Mouse (Mus musculus): ENCODE measurements around the gene Itpa. TPM values are rescaled to one million over a fixed set of nuclear protein-coding genes. Genes with fewer than 3 reads are reported as not detected.

The Itpa gene
- polyA plus RNA-seq, 1 experiment from 2014 or later = 90.4 TPM

GRCm38 (mm10) chr2:130728906-130729585 lies 61.6 kb downstream of the Itpa start:
- Histone ChIP-seq H3K4me2 (ENCODE audit: low read depth, low read length) (no peak overlapping the region), H3K9me3 (ENCODE audit: control insufficient read depth, low read length) (no peaks in the 10 kb centered on the region), H3K4me1 (ENCODE audit: control insufficient read depth, insufficient read depth, low read length) (no peaks in the 10 kb centered on the region), H3K4me3 (ENCODE audit: low read depth, low read length) (no peak overlapping the region), H3K9ac (ENCODE audit: low read depth, low read length) (no peak overlapping the region), H3K27me3 (replicated peaks; ENCODE audit: control insufficient read depth, insufficient read depth, low read length) (no peaks in the 10 kb centered on the region), H3K27ac (replicated peaks; ENCODE audit: low read depth, low read length) (no peak overlapping the region), H3K36me3 (ENCODE audit: control insufficient read depth, insufficient read depth, low read length) (peaks cover 85% of the 10 kb centered on the region)
- 100% methylated on average over 2 of the region's 2 CpGs for whole genome bisulfite sequencing
- ATAC-seq (ENCODE audit: low read depth) (no peak), DNase-seq (ENCODE audit: low spot score) (no peak)

GRCm38 (mm10) chr2:130730746-130731145 lies 63.3 kb downstream of the Itpa start:
- Histone ChIP-seq H3K36me3 (ENCODE audit: control insufficient read depth, insufficient read depth, low read length) (peaks cover 86% of the 10 kb centered on the region), H3K27me3 (replicated peaks; ENCODE audit: control insufficient read depth, insufficient read depth, low read length) (no peaks in the 10 kb centered on the region), H3K27ac (replicated peaks; ENCODE audit: low read depth, low read length) (no peak overlapping the region), H3K4me2 (ENCODE audit: low read depth, low read length) (no peak overlapping the region), H3K4me1 (ENCODE audit: control insufficient read depth, insufficient read depth, low read length) (no peaks in the 10 kb centered on the region), H3K9me3 (ENCODE audit: control insufficient read depth, low read length) (no peaks in the 10 kb centered on the region), H3K4me3 (ENCODE audit: low read depth, low read length) (no peak overlapping the region), H3K9ac (ENCODE audit: low read depth, low read length) (no peak overlapping the region)
- ATAC-seq (ENCODE audit: low read depth) (no peak), DNase-seq (ENCODE audit: low spot score) (no peak)
- 90% methylated on average over 9 of the region's 9 CpGs for WGBS

Other genes with a start within 250 kb of the Itpa start
- 51.6 and 66.0 TPM in 2 replicates for gene Vps16, start 243.3 kb upstream of the Itpa start, polyA plus RNA-seq (2014; fragmentation: Nextera tagmentation; extraction: Ambion mirVana)
- 12.2 and 12.3 TPM in 2 replicates for gene Pced1a, start 242.9 kb upstream of the Itpa start, polyA plus RNA-seq (2014; fragmentation: Nextera tagmentation; extraction: Ambion mirVana)
- gene Ptpra, start 217.3 kb upstream of the Itpa start, polyA plus RNA-seq (2014; fragmentation: Nextera tagmentation; extraction: Ambion mirVana) = 111 and 115 TPM in 2 replicates
- gene Mrps26, start 103.9 kb upstream of the Itpa start, polyA plus RNA-seq (2014; fragmentation: Nextera tagmentation; extraction: Ambion mirVana) = 88.6 and 91.7 TPM in 2 replicates
- not detected in 2 replicates for gene Oxt, start 91.4 kb upstream of the Itpa start, polyA plus RNA-seq (2014; fragmentation: Nextera tagmentation; extraction: Ambion mirVana)
- gene Avp, start 85.1 kb upstream of the Itpa start, polyA plus RNA-seq (2014; fragmentation: Nextera tagmentation; extraction: Ambion mirVana) = not detected in 2 replicates
- gene Fastkd5, start 37.6 kb upstream of the Itpa start, polyA plus RNA-seq (2014; fragmentation: Nextera tagmentation; extraction: Ambion mirVana) = 14.7 and 15.4 TPM in 2 replicates
- 9.9 and 14.2 TPM in 2 replicates for gene Ubox5, start 37.6 kb upstream of the Itpa start, polyA plus RNA-seq (2014; fragmentation: Nextera tagmentation; extraction: Ambion mirVana)
- gene Lzts3, start 24.8 kb upstream of the Itpa start, polyA plus RNA-seq (2014; fragmentation: Nextera tagmentation; extraction: Ambion mirVana) = 1.6 and 1.8 TPM in 2 replicates
- gene Ddrgk1, start 3.0 kb upstream of the Itpa start, polyA plus RNA-seq (2014; fragmentation: Nextera tagmentation; extraction: Ambion mirVana) = 55.9 and 63.8 TPM in 2 replicates
- 1.8 and 2.3 TPM in 2 replicates for gene Slc4a11, start 29.9 kb downstream of the Itpa start, polyA plus RNA-seq (2014; fragmentation: Nextera tagmentation; extraction: Ambion mirVana)
- gene 4930402H24Rik, start 238.8 kb downstream of the Itpa start, polyA plus RNA-seq (2014; fragmentation: Nextera tagmentation; extraction: Ambion mirVana) = 33.0 and 33.3 TPM in 2 replicates
- 9.4 and 11.4 TPM in 2 replicates for gene Atrn, start 238.9 kb downstream of the Itpa start, polyA plus RNA-seq (2014; fragmentation: Nextera tagmentation; extraction: Ambion mirVana)

Data from embryonic facial prominence, embryonic 14.5 days (tissue).